Comparison of ENCODE assay signal across 8 mouse cellular contexts in the genomic region with DNA sequence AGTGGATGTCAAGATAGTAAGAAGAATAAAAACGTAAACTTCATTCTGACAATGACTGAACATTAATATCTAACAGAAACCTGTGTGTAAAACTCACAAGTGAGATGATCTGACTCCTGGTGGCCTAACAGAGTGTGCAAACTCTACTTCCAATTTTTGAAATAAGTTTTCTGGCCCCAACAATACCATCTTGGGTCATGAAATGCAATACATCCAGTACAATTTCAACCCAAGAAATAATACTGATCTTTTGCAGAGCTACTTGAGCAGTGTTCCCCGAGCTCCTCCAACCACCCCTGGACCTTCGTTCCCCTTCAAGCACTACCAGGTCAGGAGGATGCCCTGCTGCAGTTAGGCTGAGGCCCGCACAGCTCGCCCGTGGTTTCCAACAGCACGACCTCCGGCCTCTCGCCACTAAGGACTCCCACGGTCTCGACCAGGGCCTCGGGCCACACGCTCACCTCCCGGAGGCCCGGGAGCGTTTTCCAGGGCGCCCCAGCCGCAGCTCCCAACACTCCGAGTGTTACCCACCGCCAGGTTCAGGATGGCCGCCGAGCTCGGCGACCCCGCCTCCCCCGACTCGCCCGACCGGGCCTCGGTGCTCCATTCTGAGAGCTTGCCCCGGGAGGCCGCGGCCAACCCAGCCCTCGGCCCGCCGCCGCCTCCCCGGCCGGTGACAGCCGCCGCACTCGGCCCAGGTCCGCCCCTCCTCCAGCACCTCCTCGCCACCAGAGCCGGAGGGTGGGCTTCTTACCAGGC. TPM values are rescaled to one million over a fixed set of nuclear protein-coding genes. Genes with fewer than 3 reads are reported as not detected.
DNase-seq lines count a peak whose midpoint lies in the region; ATAC-seq and TF ChIP-seq lines count a peak whose summit lies in the region.

No protein-coding gene starts in this region.

- no peaks in the 10 kb centered on the region for H3K27me3 ChIP-seq in forebrain, embryonic 16.5 days (replicated peaks; ENCODE audit: control insufficient read depth, insufficient read depth, low read length)
- no peaks in the 10 kb centered on the region for H3K27me3 ChIP-seq in liver, embryonic 13.5 days
- H3K27me3 ChIP-seq in myocyte (ENCODE audit: control insufficient read depth, insufficient read depth, insufficient read length), result no peaks in the 10 kb centered on the region

- H3K4me2 ChIP-seq in forebrain, embryonic 16.5 days (ENCODE audit: low read length), result peak overlapping the region; percentile 56
- H3K4me2 ChIP-seq in liver, embryonic 13.5 days, result peak overlapping the region; percentile 81
- peak overlapping the region; percentile 70 for H3K4me2 ChIP-seq in myocyte (ENCODE audit: low read depth)

- H3K79me2 ChIP-seq in myocyte (ENCODE audit: control insufficient read depth, insufficient read depth), result peaks cover 51% of the 10 kb centered on the region

- H3K4me1 ChIP-seq in forebrain, embryonic 16.5 days (replicated peaks; ENCODE audit: control insufficient read depth, insufficient read depth, low read length), result peaks cover 14% of the 10 kb centered on the region
- peaks cover 49% of the 10 kb centered on the region for H3K4me1 ChIP-seq in liver, embryonic 13.5 days (replicated peaks)

- no peaks in the 10 kb centered on the region for H3K36me3 ChIP-seq in forebrain, embryonic 16.5 days (ENCODE audit: control insufficient read depth, insufficient read depth)
- H3K36me3 ChIP-seq in liver, embryonic 13.5 days, result 0 out of 2 replicates have a peak, but pooled peaks cover 12% of the 10 kb centered on the region
- H3K36me3 ChIP-seq in myocyte (ENCODE audit: control insufficient read depth, insufficient read depth), result no peaks in the 10 kb centered on the region

- WGBS in forebrain, embryonic 16.5 days, result 1% methylated on average over 42 of the region's 45 CpGs
- WGBS in liver, embryonic 13.5 days (ENCODE audit: insufficient replicate concordance), result under 1% methylated on average over 38 of the region's 45 CpGs

- ATAC-seq in forebrain, embryonic 16.5 days, result peak; percentile 90
- ATAC-seq in liver, embryonic 13.5 days (ENCODE audit: low read depth), result peak; percentile 83

- peak overlapping the region; percentile 95 for H3K27ac ChIP-seq in forebrain, embryonic 16.5 days (ENCODE audit: low read length)
- peak overlapping the region; percentile 96 for H3K27ac ChIP-seq in liver, embryonic 13.5 days

- TF ChIP-seq POLR2A in myocyte (IDR thresholded peaks at IDR 0.05; ENCODE audit: insufficient read length, low read depth), result no peak

- H3K9ac ChIP-seq in forebrain, embryonic 16.5 days (replicated peaks; ENCODE audit: low read depth, low read length), result peak overlapping the region; percentile 99
- peak overlapping the region; percentile 100 for H3K9ac ChIP-seq in liver, embryonic 13.5 days

- no peaks in the 10 kb centered on the region for H3K9me3 ChIP-seq in forebrain, embryonic 16.5 days (ENCODE audit: control insufficient read depth, low read length)
- no peaks in the 10 kb centered on the region for H3K9me3 ChIP-seq in liver, embryonic 13.5 days (replicated peaks)

- H3ac ChIP-seq in myocyte (ENCODE audit: control insufficient read depth, insufficient read length), result peak overlapping the region; percentile 95

- peak; percentile 22 for DNase-seq in retina, adult 2 months (ENCODE audit: low read depth, low spot score)
- no peak for DNase-seq in retina, postnatal 1 day
- peak; percentile 12 to 25 for DNase-seq in adrenal gland, postnatal 4 days (ENCODE audit: low spot score in 2 of 2)
- peak; percentile 67 for DNase-seq in kidney, adult 18-20 months
- DNase-seq in liver, embryonic 13.5 days, result peak; percentile 54
- peak; percentile 74 for DNase-seq in urinary bladder, adult 2 months (ENCODE audit: low spot score)

- peak overlapping the region; percentile 98 for H3K4me3 ChIP-seq in forebrain, embryonic 16.5 days (replicated peaks; ENCODE audit: low read length)
- H3K4me3 ChIP-seq in liver, embryonic 13.5 days (replicated peaks), result peak overlapping the region; percentile 99
- peak overlapping the region; percentile 48 for H3K4me3 ChIP-seq in myocyte

TF ChIP-seq in myocyte, 11 proteins besides CTCF, POLR2A, EP300 and RAD21:
- no peak for TF ChIP-seq SRF (IDR thresholded peaks at IDR 0.05; ENCODE audit: control insufficient read depth, insufficient read length, low read depth)
- TF ChIP-seq REST (IDR thresholded peaks at IDR 0.05; ENCODE audit: insufficient read depth, insufficient read length), result no peak
- TF ChIP-seq MAX (IDR thresholded peaks at IDR 0.05; ENCODE audit: low read depth), result no peak
- no peak for TF ChIP-seq E2F4 (IDR thresholded peaks at IDR 0.05; ENCODE audit: insufficient read depth)
- TF ChIP-seq MYOG (IDR thresholded peaks at IDR 0.05; ENCODE audit: control insufficient read depth in 1 of 3, insufficient read depth in 1 of 3, insufficient read length in 2 of 3, low read depth in 2 of 3), result no peak
- TF ChIP-seq USF1 (IDR thresholded peaks at IDR 0.05; ENCODE audit: low read depth), result no peak
- no peak for TF ChIP-seq CEBPB (IDR thresholded peaks at IDR 0.05; ENCODE audit: insufficient read depth, poor library complexity, severe bottlenecking)
- TF ChIP-seq TCF3 (IDR thresholded peaks at IDR 0.05; ENCODE audit: insufficient read length, low read depth), result no peak
- no peak for TF ChIP-seq TCF12 (IDR thresholded peaks at IDR 0.05; ENCODE audit: insufficient read depth, poor library complexity, severe bottlenecking)
- no peak for TF ChIP-seq POLR2AphosphoS2 (IDR thresholded peaks at IDR 0.05; ENCODE audit: insufficient read length, low read depth)
- TF ChIP-seq MYOD1 (IDR thresholded peaks at IDR 0.05; ENCODE audit: control insufficient read depth in 1 of 3, insufficient read length in 2 of 3, low read depth in 2 of 3), result no peak
TF ChIP-seq in myocyte: peak in this region for 0.

RNA-seq across cellular contexts. Expression of a gene that starts 0.6 kb away (rescaled TPM):
- total RNA-seq in adrenal gland, postnatal 4 days (2021), result 10 to 100 TPM; 81.9 to 85.2 TPM
- polyA plus RNA-seq in forebrain, embryonic 16.5 days (2015; fragmentation: Nextera tagmentation; extraction: Ambion mirVana), result 42.1 and 45.3 TPM in 2 replicates
- 24.0 and 28.1 TPM in 2 replicates for polyA plus RNA-seq in liver, embryonic 13.5 days (2015; fragmentation: Nextera tagmentation; extraction: Ambion mirVana)
- 26.9 TPM for polyA plus RNA-seq in myocyte (2012; fragmentation: generic; extraction: Trizol)
- 46.3 and 50.0 TPM in 2 replicates for polyA plus RNA-seq in urinary bladder, adult 2 months (2012; rRNA removed)

RNA-seq across cellular contexts. Expression of a gene that starts 25.8 kb away (rescaled TPM):
- total RNA-seq in adrenal gland, postnatal 4 days (2021), result not detected
- polyA plus RNA-seq in forebrain, embryonic 16.5 days (2015; fragmentation: Nextera tagmentation; extraction: Ambion mirVana), result not detected in 2 replicates
- polyA plus RNA-seq in liver, embryonic 13.5 days (2015; fragmentation: Nextera tagmentation; extraction: Ambion mirVana), result not detected in 2 replicates
- not detected for polyA plus RNA-seq in myocyte (2012; fragmentation: generic; extraction: Trizol)
- not detected in 2 replicates for polyA plus RNA-seq in urinary bladder, adult 2 months (2012; rRNA removed)

RNA-seq across cellular contexts. Expression of a gene that starts 43.5 kb away (rescaled TPM):
- 10 to 100 TPM; 37.9 to 40.1 TPM for total RNA-seq in adrenal gland, postnatal 4 days (2021)
- 25.5 and 27.3 TPM in 2 replicates for polyA plus RNA-seq in forebrain, embryonic 16.5 days (2015; fragmentation: Nextera tagmentation; extraction: Ambion mirVana)
- polyA plus RNA-seq in liver, embryonic 13.5 days (2015; fragmentation: Nextera tagmentation; extraction: Ambion mirVana), result 18.9 and 23.9 TPM in 2 replicates
- polyA plus RNA-seq in myocyte (2012; fragmentation: generic; extraction: Trizol), result 57.6 TPM
- polyA plus RNA-seq in urinary bladder, adult 2 months (2012; rRNA removed), result 35.0 and 39.9 TPM in 2 replicates

Comparison
In these comparisons a context has a peak if more than half of its experiments do, and no peak if none do; other contexts are left out.
1. H3K4me3 ChIP-seq: peak in every context shown above with its lines; median percentile 99 in liver, embryonic 13.5 days; 98 in forebrain, embryonic 16.5 days; 48 in myocyte.